Mouse (Mus musculus): ENCODE data around the gene Akap2. TPM values are rescaled to one million over a fixed set of nuclear protein-coding genes. Genes with fewer than 3 reads are reported as not detected.

Gene Akap2
- total RNA-seq, 2 experiments from 2014 or later: 156 to 161 TPM

- DNase-seq: peak in 1 of 2 experiments; percentile 38
Measured at GRCm38 (mm10) chr4:57914193-57915190, 197.0 kb downstream of the Akap2 start.

- DNase-seq: peak; percentile 36 to 67
Measured at GRCm38 (mm10) chr4:57915216-57915965, 197.9 kb downstream of the Akap2 start.

GRCm38 (mm10) chr4:57916201-57916661 lies 198.8 kb downstream of the Akap2 start, which contains the start of gene D630039A03Rik:
D630039A03Rik (minus strand) TSS chr4:57916297.
- peak; percentile 75 to 83 for DNase-seq

GRCm38 (mm10) chr4:57916711-57917110 lies 199.3 kb downstream of the Akap2 start:
- DNase-seq: no peak

- DNase-seq: no peak
Measured at GRCm38 (mm10) chr4:57919494-57920423, 202.3 kb downstream of the Akap2 start.

GRCm38 (mm10) chr4:57920522-57920921 lies 203.1 kb downstream of the Akap2 start:
- DNase-seq: no peak

- DNase-seq: peak; percentile 62 to 67
Measured at GRCm38 (mm10) chr4:57922171-57922570, 204.7 kb downstream of the Akap2 start.

- no peak for DNase-seq
Measured at GRCm38 (mm10) chr4:57924556-57925071, 207.2 kb downstream of the Akap2 start.

- DNase-seq: no peak
Measured at GRCm38 (mm10) chr4:57927464-57928205, 210.2 kb downstream of the Akap2 start.

- DNase-seq: no peak
Measured at GRCm38 (mm10) chr4:57930559-57931170, 213.2 kb downstream of the Akap2 start.

GRCm38 (mm10) chr4:57934181-57934580 lies 216.7 kb downstream of the Akap2 start:
- DNase-seq: no peak

GRCm38 (mm10) chr4:57937292-57937691 lies 219.8 kb downstream of the Akap2 start:
- DNase-seq: no peak

- DNase-seq: no peak
Measured at GRCm38 (mm10) chr4:57940631-57941030, 223.2 kb downstream of the Akap2 start.

GRCm38 (mm10) chr4:57942892-57943291 lies 225.4 kb downstream of the Akap2 start:
- no peak for DNase-seq

Other genes with a start within 250 kb of the Akap2 start
- 100 to 1,000 TPM in 1 of 2 experiments, 10 to 100 TPM in 1; 40.6 to 108 TPM for gene Pakap, start 149.5 kb upstream of the Akap2 start, total RNA-seq (2021)
- gene D630039A03Rik, start 198.6 kb downstream of the Akap2 start, total RNA-seq (2021): 10 to 100 TPM in 1 of 2 experiments, 1 to 10 TPM in 1; 9.8 to 15.0 TPM
- 100 to 1,000 TPM; 327 to 337 TPM for gene Txn1, start 238.8 kb downstream of the Akap2 start, total RNA-seq (2021)